Mouse (Mus musculus) lung, embryonic 14.5 days (tissue): ENCODE measurements around the gene Swap70. TPM values are rescaled to one million over a fixed set of nuclear protein-coding genes. Genes with fewer than 3 reads are reported as not detected.

Source experiments
- ATAC-seq: fragments of 200-750 bp; cut with Nextera tagmentation; 2 replicates; pipeline ENCODE4 v1.8.0; 2017; ENCODE audit warnings: mild to moderate bottlenecking, moderate TSS enrichment, moderate library complexity; ENCODE audit not compliant: insufficient read depth
- DNase-seq: peaks from one replicate; pipeline ENCODE4 v3.0.0-alpha.2; 2015
- H3K27ac ChIP-seq: fragments of 300-500 bp; sonication (generic); 2 replicates; pipeline ENCODE4 v1.5.1; 2014; ENCODE audit warnings: low read depth, mild to moderate bottlenecking, moderate library complexity
- H3K27me3 ChIP-seq: fragments of 300-500 bp; sonication (generic); 2 replicates; pipeline ENCODE4 v1.6.1; 2014; ENCODE audit warnings: low read length, control low read depth; ENCODE audit not compliant: insufficient read depth
- H3K36me3 ChIP-seq: fragments of 300-500 bp; sonication (generic); 2 replicates; pipeline ENCODE4 v1.6.1; 2014; ENCODE audit warnings: control low read depth; ENCODE audit not compliant: insufficient read depth
- H3K4me1 ChIP-seq: fragments of 300-500 bp; sonication (generic); 2 replicates; pipeline ENCODE4 v1.6.1; 2014; ENCODE audit warnings: antibody characterized with exemption, control low read depth; ENCODE audit not compliant: insufficient read depth
- H3K4me2 ChIP-seq: fragments of 300-500 bp; sonication (generic); 2 replicates; pipeline ENCODE4 v1.6.1; 2014; ENCODE audit warnings: mild to moderate bottlenecking
- H3K4me3 ChIP-seq: fragments of 300-500 bp; sonication (generic); 2 replicates; pipeline ENCODE4 v1.5.1; 2014; ENCODE audit warnings: low read depth, low read length
- H3K9ac ChIP-seq: fragments of 300-500 bp; sonication (generic); 2 replicates; pipeline ENCODE4 v1.6.1; 2014
- H3K9me3 ChIP-seq: fragments of 300-500 bp; sonication (generic); 2 replicates; pipeline ENCODE4 v1.6.1; 2016; ENCODE audit warnings: low read depth, low read length, control low read depth
- CTCF ChIP-seq: IDR thresholded peaks from 2 replicates; pipeline ENCODE4 v1.5.1; 2016; ENCODE audit warnings: antibody characterized with exemption, low read depth
- WGBS: fragments of 180-500 bp; shearing (Covaris S2); extraction: QIAGEN DNeasy Blood & Tissue Kit; methylation state at CpG from one replicate; pipeline ENCODE4 v1.1.7; 2014; 5-methylcytosine and 5-hydroxymethylcytosine counted together
- polyA plus RNA-seq: library from polyadenylated mRNA; unstranded; fragments of >200 nt; fragmentation: Nextera tagmentation; extraction: Ambion mirVana; gene quantifications from 2 replicates; pipeline ENCODE4 v1.2.1, GENCODE M21; 2014

Gene Swap70
- polyA plus RNA-seq, 1 experiment from 2014 or later: 35.4 TPM

GRCm38 (mm10) chr7:110197176-110197575 is 24.3 kb upstream of the Swap70 start:
- no peak overlapping the region for H3K4me2 ChIP-seq
- no peak overlapping the region for H3K27ac ChIP-seq
- WGBS: 75% methylated on average over 7 of the region's 7 CpGs
- TF ChIP-seq CTCF: no peak
- H3K9ac ChIP-seq: no peak overlapping the region
- no peak for ATAC-seq
- no peak for DNase-seq
- no peaks in the 10 kb centered on the region for H3K36me3 ChIP-seq
- no peaks in the 10 kb centered on the region for H3K27me3 ChIP-seq
- no peaks in the 10 kb centered on the region for H3K9me3 ChIP-seq
- H3K4me3 ChIP-seq: no peak overlapping the region
- H3K4me1 ChIP-seq: no peaks in the 10 kb centered on the region

- H3K27ac ChIP-seq: no peak overlapping the region
- ATAC-seq: no peak
- H3K9ac ChIP-seq: no peak overlapping the region
- 0 out of 2 replicates have a peak, but pooled peaks cover 3% of the 10 kb centered on the region for H3K9me3 ChIP-seq
- 93% methylated on average over 6 of the region's 6 CpGs for WGBS
- no peak for TF ChIP-seq CTCF
- no peaks in the 10 kb centered on the region for H3K27me3 ChIP-seq
- no peak overlapping the region for H3K4me3 ChIP-seq
- no peak for DNase-seq
- H3K4me1 ChIP-seq: no peaks in the 10 kb centered on the region
- no peak overlapping the region for H3K4me2 ChIP-seq
- H3K36me3 ChIP-seq: no peaks in the 10 kb centered on the region
Measured at GRCm38 (mm10) chr7:110201933-110202332, 19.6 kb upstream of the Swap70 start.

GRCm38 (mm10) chr7:110204208-110204607 is 17.3 kb upstream of the Swap70 start:
- no peak overlapping the region for H3K9ac ChIP-seq
- H3K4me1 ChIP-seq: no peaks in the 10 kb centered on the region
- H3K4me2 ChIP-seq: no peak overlapping the region
- no peak for ATAC-seq
- no peaks in the 10 kb centered on the region for H3K27me3 ChIP-seq
- H3K36me3 ChIP-seq: no peaks in the 10 kb centered on the region
- H3K4me3 ChIP-seq: no peak overlapping the region
- no peak overlapping the region for H3K27ac ChIP-seq
- TF ChIP-seq CTCF: no peak
- DNase-seq: no peak
- H3K9me3 ChIP-seq: 0 out of 2 replicates have a peak, but pooled peaks cover 8% of the 10 kb centered on the region
- WGBS: 77% methylated on average over 4 of the region's 4 CpGs

- no peaks in the 10 kb centered on the region for H3K36me3 ChIP-seq
- no peak for DNase-seq
- no peak overlapping the region for H3K9ac ChIP-seq
- H3K27me3 ChIP-seq: no peaks in the 10 kb centered on the region
- no peak overlapping the region for H3K27ac ChIP-seq
- 83% methylated on average over 6 of the region's 6 CpGs for WGBS
- no peaks in the 10 kb centered on the region for H3K4me1 ChIP-seq
- 0 out of 2 replicates have a peak, but pooled peaks cover 8% of the 10 kb centered on the region for H3K9me3 ChIP-seq
- no peak overlapping the region for H3K4me3 ChIP-seq
- TF ChIP-seq CTCF: no peak
- H3K4me2 ChIP-seq: no peak overlapping the region
- no peak for ATAC-seq
Measured at GRCm38 (mm10) chr7:110208341-110208740, 13.2 kb upstream of the Swap70 start.

- no peak overlapping the region for H3K4me3 ChIP-seq
- H3K27me3 ChIP-seq: no peaks in the 10 kb centered on the region
- no peak overlapping the region for H3K4me2 ChIP-seq
- H3K9ac ChIP-seq: no peak overlapping the region
- H3K36me3 ChIP-seq: no peaks in the 10 kb centered on the region
- 65% methylated on average over 6 of the region's 6 CpGs for whole genome bisulfite sequencing
- no peak overlapping the region for H3K27ac ChIP-seq
- DNase-seq (peak; percentile 20), ATAC-seq (no peak)
- no peaks in the 10 kb centered on the region for H3K4me1 ChIP-seq
- TF ChIP-seq CTCF: no peak
- 0 out of 2 replicates have a peak, but pooled peaks cover 8% of the 10 kb centered on the region for H3K9me3 ChIP-seq
Measured at GRCm38 (mm10) chr7:110209422-110209821, 12.1 kb upstream of the Swap70 start.

- 65% methylated on average over 3 of the region's 3 CpGs for WGBS
- TF ChIP-seq CTCF: no peak
- ATAC-seq (no peak), DNase-seq (no peak)
- H3K4me1 ChIP-seq: no peaks in the 10 kb centered on the region
- no peaks in the 10 kb centered on the region for H3K36me3 ChIP-seq
- no peak overlapping the region for H3K4me3 ChIP-seq
- no peak overlapping the region for H3K4me2 ChIP-seq
- H3K9me3 ChIP-seq: 0 out of 2 replicates have a peak, but pooled peaks cover 8% of the 10 kb centered on the region
- H3K27ac ChIP-seq: no peak overlapping the region
- no peak overlapping the region for H3K9ac ChIP-seq
- no peaks in the 10 kb centered on the region for H3K27me3 ChIP-seq
Measured at GRCm38 (mm10) chr7:110211025-110211424, 10.5 kb upstream of the Swap70 start.

- no peak overlapping the region for H3K4me3 ChIP-seq
- H3K36me3 ChIP-seq: no peaks in the 10 kb centered on the region
- WGBS: 57% methylated on average over 3 of the region's 3 CpGs
- TF ChIP-seq CTCF: no peak
- DNase-seq (peak; percentile 24), ATAC-seq (no peak)
- H3K9me3 ChIP-seq: no peaks in the 10 kb centered on the region
- H3K9ac ChIP-seq: no peak overlapping the region
- no peak overlapping the region for H3K4me2 ChIP-seq
- no peaks in the 10 kb centered on the region for H3K27me3 ChIP-seq
- no peak overlapping the region for H3K27ac ChIP-seq
- H3K4me1 ChIP-seq: no peaks in the 10 kb centered on the region
Measured at GRCm38 (mm10) chr7:110214882-110215281, 6.6 kb upstream of the Swap70 start.
